Mouse (Mus musculus): ENCODE results near the gene I830077J02Rik.
A peak's percentile ranks its signal among the peaks of the same experiment; 100 is the strongest.
"Not testable (repeated sequence)": the region's sequence is repeated elsewhere in the genome, so short reads cannot be mapped to it uniquely, and the experiment has no call there.

I830077J02Rik gene

DNA sequence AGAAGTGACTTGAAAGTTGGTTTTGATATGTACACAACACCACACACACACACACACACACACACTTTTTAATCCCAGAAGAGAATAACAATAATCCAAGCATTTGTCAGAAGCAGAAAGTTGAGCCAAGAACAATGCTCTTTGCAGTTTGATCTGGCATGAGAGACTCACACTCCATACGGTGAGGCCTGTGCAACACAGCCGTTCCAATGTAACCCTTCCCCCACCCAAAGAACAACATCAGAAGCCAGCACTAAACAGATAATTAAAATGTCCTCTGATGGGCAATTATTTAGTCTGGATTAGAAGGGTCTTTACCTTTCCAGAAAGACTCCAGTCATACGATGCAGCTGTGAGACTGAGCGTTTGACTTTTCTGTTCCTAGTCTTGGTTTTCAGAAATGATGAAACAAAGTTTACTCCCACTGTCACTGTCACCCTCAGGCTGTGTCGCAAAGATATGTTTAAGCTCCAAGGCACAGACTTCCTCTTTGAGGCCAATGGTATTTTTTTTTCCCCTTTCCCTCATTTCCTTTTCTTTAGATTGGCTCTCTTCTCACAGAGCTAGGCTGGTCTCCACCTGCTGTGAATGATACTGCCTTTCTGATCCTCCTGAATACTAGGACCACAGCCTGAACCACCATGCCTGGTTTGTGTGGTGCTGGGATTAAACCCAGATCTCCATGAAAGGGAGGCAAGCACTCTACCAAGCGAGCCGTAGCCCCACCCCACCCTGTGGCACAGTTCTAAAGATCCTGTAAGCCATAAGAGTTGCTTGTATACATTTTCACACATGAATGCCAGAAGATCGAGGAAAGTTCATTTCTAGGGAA lies at the start of gene I830077J02Rik:
I830077J02Rik (minus strand) TSS at position 425 of the 832 bp plus-strand sequence.
- no peak for DNase-seq (ENCODE audit: low spot score in 2 of 2)

DNA sequence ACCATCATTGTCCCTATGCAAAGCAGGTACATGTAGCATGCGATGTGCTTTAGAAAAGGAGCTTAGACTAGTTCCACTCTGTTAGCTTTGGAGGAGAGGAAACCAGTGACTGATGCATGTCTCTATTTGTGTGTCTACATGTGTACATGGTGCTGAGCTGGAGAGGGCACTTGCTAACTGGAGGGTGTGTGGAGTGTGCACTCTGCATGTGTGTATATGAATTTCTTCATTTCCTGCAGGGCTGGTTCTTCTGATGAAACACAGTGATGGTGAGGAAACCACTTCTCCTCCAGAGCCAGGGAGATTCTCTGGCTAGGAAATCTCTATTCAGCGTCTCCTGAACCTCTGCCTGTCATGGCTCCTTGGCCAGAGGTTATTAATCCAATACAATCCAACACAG lies 41.7 kb upstream of the I830077J02Rik start:
- DNase-seq (ENCODE audit: low spot score in 2 of 2) = no peak

DNA sequence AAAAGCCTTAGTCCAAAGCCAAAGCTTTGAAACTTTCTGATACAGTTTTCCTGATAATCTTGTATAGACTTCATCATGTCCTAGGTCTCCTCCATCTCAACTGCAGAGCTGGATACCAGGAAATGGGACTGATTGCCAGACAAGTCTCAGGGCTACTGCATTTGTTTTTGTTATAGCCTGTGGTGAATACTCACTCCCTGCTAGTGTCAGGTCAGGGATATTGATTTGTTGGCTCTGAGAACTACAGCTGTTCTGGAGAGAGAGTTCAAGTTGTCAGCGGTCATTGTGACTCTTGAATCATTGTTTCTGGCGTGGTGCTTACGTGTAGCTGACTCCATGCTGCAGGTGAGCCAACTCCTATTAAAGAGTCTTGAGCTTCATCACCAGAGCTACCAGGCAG lies 40.9 kb upstream of the I830077J02Rik start, which contains the start of gene Ovgp1:
Ovgp1 (plus strand) TSS at position 301 of the 400 bp plus-strand sequence.
- DNase-seq (ENCODE audit: low spot score in 2 of 2) = no peak

DNA sequence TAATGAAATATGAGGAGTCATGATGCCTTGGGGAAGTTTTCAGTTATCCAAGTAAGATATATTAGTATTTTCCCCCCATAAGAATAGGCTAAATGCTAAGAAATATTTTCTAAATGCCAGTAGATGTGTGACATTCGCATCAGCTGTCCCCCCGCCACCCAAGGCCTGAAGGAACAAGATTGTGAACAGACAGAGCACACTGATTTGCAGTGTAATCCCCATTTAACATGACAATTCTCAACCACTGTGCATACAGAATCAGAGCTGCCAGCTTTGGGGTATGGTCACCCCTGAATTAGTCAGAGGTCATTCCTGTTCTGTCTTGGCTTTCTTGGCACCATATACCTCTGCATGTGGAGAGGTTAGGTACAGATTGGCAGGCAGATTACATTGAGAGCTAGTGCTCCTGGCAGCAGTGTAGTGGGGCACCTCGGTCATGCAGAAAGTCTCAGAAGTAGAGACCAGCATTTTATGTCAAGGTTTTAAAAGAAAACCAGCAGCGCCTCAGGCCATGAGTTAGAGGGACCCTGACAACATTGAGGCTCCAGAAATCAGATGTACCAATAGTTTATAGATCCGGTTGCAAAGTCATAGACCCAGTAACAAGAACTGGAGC lies 39.5 kb upstream of the I830077J02Rik start:
- no peak for DNase-seq (ENCODE audit: low spot score in 2 of 2)

DNA sequence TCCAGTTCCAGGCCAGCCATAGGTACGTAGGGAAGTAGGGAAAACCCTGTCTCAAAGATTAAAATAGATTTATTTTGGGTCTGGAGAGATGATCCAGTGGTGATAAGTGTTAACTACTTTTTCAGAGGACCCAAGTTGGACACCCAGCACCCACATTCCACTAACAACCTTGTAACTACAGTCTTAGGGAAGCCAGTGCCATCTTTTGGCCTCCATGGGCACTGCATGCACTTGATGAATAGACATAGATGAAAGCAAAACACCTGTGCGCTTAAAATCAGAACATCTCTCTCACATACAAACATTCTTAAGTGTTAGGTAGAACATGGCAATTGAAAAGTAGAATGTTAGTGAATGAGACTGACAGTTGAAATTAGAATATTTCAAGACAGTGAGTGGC lies 28.2 kb upstream of the I830077J02Rik start:
- DNase-seq (ENCODE audit: low spot score in 2 of 2) = no peak

DNA sequence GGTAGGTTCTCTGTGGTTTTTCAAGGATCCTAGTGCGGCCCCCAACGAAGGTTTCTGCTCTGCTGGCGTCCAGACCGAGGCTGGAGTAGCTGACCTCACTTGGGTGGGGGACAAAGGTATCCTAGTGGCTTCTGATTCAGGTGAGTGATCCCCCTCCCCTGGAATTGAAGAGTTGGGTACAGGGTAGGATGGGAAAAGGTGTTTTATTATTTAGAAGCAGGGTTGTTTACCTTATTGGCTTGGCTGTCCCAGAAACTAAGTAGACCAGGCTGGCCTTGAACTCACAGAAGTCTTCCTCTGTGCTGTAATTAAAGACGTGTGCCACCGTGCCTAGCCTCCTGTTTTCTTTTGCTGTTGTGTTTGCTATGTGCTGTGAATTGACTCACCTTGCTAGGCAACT lies 27.5 kb upstream of the I830077J02Rik start, which contains the start of gene Atp5f1:
Atp5f1 (minus strand) TSS at position 101 of the 400 bp plus-strand sequence.
- peak in 1 of 2 experiments; percentile 48 for DNase-seq (ENCODE audit: low spot score in 2 of 2)

DNA sequence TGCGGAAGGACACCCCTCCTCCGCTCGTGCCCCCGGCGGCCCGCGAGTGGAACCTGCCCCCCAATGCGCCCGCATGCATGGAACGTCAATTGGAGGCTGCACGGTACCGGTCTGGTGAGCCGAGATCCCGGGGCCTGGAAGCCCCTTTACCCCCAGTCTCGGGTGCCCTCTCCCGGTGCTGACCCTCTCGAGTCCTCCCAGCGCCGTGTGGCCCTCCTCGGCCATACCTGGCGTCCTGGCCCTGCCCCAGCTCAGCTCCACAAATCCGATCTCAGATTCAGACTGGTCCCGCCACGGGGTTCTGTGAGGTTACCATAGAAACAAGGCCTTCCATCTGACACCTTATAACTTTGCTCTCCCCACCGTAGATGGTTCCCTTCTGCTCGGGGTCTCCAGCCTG lies 27.1 kb upstream of the I830077J02Rik start:
- no peak for DNase-seq (ENCODE audit: low spot score in 2 of 2)

- DNase-seq (ENCODE audit: low spot score in 2 of 2) = peak; percentile 94
Measured at GRCm38 (mm10) chr3:105958974-105959580, 26.6 kb upstream of the I830077J02Rik start, which contains the start of gene Wdr77. Wdr77 (plus strand) TSS chr3:105959369.

- DNase-seq (ENCODE audit: low spot score in 2 of 2) = no peak
Measured at GRCm38 (mm10) chr3:105958204-105958603, 25.7 kb upstream of the I830077J02Rik start.

DNA sequence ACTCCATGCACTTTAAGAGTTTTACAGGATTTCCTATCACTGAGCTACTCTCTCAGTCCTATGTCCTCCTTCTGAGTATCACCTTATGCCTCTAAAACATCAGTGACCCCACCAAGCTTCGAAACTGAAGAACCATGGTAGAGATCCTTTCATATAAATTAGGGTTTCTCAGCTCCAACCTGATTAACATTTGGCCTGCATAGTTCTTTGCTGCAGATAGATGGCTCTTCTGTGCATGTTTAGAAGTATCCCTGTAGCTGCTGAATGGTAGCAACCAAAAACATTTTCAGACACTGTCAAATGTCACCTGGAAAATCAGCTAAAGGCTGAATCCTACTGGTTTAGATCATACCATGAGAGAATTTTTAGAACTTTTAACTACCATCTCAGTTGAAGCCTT lies 24.8 kb upstream of the I830077J02Rik start:
- no peak for DNase-seq (ENCODE audit: low spot score in 2 of 2)

- DNase-seq (ENCODE audit: low spot score in 2 of 2) = no peak
Measured at GRCm38 (mm10) chr3:105951348-105951747, 18.9 kb upstream of the I830077J02Rik start.

- no peak for DNase-seq (ENCODE audit: low spot score in 2 of 2)
Measured at GRCm38 (mm10) chr3:105936111-105936510, 3.6 kb upstream of the I830077J02Rik start.

DNA sequence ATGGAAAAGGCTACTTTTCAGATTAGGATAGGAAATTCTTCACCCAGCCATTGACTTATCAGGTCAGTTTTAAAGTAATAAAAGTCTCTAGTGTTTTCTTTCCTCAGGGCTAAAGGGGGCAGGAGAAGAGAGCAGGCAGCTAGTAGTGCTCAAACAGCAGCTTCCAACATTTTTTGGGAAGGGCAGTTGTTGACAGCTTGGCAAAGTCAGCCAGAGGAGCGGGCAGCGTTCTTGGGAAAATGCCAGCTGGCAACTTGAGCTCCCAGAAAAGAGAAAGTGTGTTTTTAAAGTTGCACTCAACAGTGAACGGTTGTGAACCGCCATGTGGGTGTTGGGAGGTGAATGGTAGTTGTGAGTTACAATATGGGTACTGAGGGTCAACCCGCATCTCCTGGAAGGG lies 2.6 kb upstream of the I830077J02Rik start:
- no peak for DNase-seq (ENCODE audit: low spot score in 2 of 2)

DNA sequence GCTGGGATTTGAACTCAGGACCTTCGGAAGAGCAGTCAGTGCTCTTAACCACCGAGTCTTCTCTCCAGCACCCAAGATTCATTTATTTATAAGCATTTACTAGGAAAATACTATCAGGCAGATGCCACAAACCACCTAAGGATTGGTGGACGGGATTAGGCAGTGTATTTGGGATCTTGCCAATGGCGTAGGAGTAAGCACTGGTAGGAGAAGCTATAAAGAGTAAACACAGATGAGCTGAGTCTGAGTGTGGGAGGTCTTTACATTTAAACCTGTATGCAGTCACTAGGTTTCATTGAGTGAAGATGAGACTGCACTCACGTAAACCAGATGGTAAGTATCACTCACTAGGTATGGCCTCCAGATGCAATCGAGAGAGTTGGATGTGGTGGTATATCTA lies 1.5 kb upstream of the I830077J02Rik start:
- no peak for DNase-seq (ENCODE audit: low spot score in 2 of 2)

DNA sequence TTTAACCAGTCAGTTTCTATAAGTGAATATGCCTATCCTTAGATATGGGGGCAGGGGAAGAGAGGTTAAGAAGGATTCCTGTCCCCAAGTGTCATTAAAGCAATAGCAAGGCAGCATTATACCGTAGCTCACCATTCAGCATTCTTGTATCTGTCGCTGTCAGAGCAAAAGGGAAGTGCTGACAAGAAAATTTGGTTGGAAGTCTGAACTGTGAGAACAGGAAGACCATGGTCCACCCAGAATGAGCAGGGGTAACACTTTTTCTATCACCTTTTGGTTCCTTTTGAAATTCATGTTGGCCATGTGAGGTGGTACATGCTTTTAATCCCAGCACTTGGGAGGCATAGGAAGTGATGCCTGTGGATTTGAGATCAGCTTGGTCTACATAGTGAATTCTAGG lies 1.4 kb downstream of the I830077J02Rik start:
- DNase-seq (ENCODE audit: low spot score in 2 of 2) = no peak

GRCm38 (mm10) chr3:105929821-105930220 lies 2.6 kb downstream of the I830077J02Rik start:
- DNase-seq (ENCODE audit: low spot score in 2 of 2) = no peak

DNA sequence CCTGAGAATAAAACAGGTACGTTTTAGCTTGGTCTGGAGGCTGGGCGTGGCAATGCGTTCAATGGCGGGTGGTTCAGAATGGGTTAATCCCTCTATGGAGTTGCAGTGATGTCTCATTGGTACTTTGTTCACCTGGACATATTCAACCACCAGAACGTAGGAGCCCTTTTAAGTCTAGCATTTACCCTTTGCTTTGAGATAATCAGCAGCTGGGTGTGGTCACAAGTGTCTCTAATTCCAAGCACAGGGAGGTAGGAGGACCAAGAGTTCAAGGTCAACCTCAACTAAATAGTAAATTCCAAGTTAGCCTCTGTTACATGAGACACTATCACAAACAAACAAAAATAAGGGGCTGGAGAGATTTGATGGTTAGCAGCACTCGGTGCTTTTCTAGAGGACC lies 3.7 kb downstream of the I830077J02Rik start:
- no peak for DNase-seq (ENCODE audit: low spot score in 2 of 2)

- no peak for DNase-seq (ENCODE audit: low spot score in 2 of 2)
Measured at GRCm38 (mm10) chr3:105928195-105928569, 4.3 kb downstream of the I830077J02Rik start.

DNA sequence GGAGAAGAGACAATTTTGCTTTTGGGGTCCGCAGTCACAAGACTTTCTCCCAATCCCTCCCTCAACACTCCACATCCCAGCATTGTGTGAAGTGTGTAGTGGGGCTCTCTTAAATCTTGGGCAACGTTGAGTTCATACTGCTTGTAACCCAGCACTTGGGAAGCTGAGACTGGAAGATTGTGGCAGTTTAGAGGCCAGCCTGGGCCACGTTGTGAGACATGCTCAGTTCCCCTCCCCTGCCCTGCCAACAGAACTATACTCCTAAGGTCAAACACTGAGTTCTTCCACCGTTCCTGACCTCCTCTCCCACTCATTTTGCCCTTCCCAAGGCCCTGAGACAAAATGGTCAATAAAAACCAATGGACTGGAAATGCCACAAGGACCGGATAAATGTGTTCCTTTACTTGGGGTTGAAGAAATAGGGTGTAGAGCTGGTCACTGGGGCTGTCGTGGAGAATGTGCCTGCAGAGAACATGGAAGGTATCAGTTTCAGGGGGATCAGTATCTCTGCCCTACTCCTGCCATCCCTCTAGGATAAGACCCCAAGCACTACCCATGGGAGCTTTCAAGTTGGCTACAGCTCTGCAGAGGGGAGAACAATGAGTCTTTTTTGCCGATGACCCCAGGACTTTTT lies 4.8 kb downstream of the I830077J02Rik start:
- DNase-seq (ENCODE audit: low spot score in 2 of 2) = no peak

GRCm38 (mm10) chr3:105924616-105925015 lies 7.8 kb downstream of the I830077J02Rik start:
- DNase-seq (ENCODE audit: low spot score in 2 of 2) = no peak

- no peak for DNase-seq (ENCODE audit: low spot score in 2 of 2)
Measured at GRCm38 (mm10) chr3:105921959-105922358, 10.5 kb downstream of the I830077J02Rik start.

DNA sequence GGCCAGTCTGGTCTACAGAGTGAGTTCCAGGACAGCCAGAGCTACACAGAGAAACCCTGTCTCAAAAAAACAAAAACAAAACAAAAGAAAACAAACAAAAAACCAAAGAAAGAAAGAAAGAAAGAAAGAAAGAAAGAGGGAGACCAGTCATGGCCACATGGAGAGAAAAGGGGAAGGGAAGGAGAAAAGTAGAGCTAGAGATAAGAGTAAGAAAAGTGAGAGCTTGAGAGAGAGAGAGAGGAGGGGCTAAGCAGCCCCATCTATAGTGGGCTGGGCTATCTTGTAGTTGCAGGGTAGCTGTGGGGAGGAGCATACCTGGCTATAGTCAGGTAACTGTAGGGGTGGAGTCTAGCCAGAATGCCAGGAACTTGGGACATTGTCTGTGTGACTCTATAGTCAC lies 11.7 kb downstream of the I830077J02Rik start:
- DNase-seq (ENCODE audit: low spot score in 2 of 2) = not testable (repeated sequence)
